Mouse (Mus musculus): ENCODE measurements around the gene Vinac1. TPM values are rescaled to one million over a fixed set of nuclear protein-coding genes. Genes with fewer than 3 reads are reported as not detected.

Gene Vinac1
- total RNA-seq (2021) = under 1 TPM; 0.14 to 0.27 TPM

DNA sequence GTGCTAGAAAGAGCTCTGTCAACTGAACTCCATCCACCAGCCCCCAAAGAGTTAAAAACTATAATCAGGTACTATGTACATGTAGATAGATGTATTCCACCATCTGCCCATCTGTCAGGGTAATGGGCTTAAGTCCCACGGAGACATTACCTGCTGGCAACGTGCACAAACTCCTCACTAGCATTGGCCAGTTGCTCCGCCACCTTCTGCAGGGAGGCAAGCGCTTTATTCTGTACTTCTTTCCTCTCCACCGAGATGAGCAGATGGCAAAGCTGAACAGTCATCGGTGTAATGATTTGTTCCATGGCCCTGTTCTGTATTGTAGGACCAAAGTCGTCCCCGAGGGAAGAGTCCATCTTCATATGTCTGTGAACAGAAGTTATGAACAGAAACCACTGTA, at the start of gene Vinac1:
TSS of gene Vinac1 (minus strand) at position 362 of the 400 bp plus-strand sequence.
- intact Hi-C loops (cut with DNase I) = no loop called here

DNA sequence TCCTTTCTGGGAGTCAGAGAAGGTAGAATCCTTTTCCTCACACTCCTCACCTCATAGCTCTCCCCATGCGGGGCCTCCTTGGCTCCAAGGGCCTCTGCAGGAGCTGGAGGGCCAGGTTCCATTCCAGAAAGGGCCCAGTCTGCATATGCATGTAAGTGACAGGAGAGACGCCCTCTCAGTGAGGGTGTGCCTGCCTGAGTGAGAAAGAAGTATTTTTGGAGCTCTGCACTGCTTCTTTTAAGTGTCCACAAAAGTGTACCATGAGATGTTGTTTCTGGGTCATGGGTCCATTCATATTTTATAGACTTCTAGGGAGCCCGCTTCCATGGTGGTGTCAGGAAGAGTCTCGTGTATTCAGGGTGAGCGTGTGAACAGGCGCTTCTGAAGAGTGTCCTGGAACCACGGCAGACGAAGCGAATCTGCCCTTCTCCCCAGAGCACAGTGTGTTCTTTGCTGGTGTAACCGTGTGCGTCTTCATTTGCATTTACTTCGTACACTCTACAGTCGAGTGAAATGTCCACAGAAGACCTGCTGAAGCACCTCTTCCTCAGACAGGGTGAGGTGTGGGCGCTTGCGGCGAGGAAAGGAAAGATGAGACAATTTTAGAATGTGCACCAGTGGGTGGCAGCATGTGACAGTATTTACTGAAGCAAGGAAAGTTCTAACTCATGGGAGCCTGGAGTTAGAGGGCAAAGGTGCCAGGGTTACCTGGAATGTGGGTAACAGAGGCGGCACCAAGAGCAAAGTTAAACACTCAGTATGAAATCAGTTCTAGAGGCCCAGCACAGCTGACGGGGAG, 46.2 kb upstream of the Vinac1 start:
- intact Hi-C loops (cut with DNase I) = loop anchor here (5.0 kb wide), 1 partner anchor 88 kb away; no protein-coding TSS in a partner anchor
- peak; percentile 45 to 81 for DNase-seq (ENCODE audit: low spot score in 2 of 2)

More for the DNA sequence above, at the start of gene Vinac1:
- DNase-seq (ENCODE audit: low spot score in 2 of 2) = no peak

DNA sequence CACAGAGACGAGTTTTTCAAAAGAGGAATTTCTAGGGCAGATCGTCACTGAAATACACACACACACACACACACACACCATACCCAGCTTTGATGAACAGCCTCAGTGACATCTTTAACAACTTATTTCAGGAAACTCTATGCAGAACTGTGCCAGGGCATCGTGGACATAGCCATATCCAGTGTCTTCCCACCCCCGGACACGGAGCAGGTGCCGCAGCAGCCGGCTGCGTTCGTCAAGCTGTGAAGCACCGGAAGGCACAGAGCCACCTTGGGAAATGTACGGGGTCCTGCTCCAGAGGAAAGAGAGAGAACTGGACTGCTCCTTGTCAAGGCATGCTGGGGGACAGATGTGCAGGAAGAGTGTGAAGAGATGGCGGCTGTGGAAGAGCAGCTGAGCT, 44.8 kb upstream of the Vinac1 start:
- peak; percentile 42 to 76 for DNase-seq (ENCODE audit: low spot score in 2 of 2)
- intact Hi-C loops (cut with DNase I) = loop anchor here (5.0 kb wide), 1 partner anchor 89 kb away; no protein-coding TSS in a partner anchor

DNA sequence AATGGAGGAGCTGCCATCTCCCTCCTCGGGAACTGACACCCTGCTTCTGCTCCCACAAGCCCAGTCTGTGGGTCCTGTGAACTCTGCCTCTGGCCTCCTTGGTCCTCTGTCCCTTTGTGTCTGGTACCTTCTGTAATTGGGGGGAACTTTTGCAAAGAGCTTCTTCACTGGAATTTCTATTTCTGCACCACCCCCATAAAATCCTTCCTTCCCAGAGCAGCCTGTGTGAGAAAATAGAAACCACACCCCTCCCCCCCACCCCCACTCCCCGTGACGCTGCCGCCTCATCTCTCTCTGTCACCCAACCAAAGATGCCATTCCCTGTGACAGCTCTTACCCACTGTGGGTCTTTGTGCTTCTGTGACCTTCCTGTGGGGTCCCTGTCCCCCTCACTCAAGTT, 42.4 kb upstream of the Vinac1 start:
- peak in 1 of 2 experiments; percentile 73 for DNase-seq (ENCODE audit: low spot score in 2 of 2)
- intact Hi-C loops (cut with DNase I) = loop anchor here (2.0 to 5.0 kb wide), 2 partner anchors 20 to 92 kb away; no protein-coding TSS in a partner anchor

DNA sequence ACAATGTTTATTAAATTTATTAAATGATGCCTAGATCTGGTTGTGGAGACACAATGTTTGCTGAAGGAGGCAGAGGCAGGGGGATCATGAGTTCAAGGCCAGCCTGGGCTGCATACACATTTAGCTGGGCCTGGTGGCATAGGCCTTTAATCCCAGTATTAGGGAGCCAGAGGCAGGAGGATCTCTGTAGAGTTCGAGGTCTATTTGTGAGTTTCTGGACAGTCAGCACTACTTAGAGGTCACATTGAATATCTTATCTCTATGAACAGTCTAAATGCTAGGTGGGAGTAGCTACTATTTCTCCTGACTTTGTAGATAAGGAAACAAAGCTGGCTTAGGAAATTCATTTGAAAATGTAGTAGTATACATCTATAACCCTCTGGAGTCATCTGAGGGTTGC, 39.5 kb upstream of the Vinac1 start:
- intact Hi-C loops (cut with DNase I) = no loop called here
- no peak for DNase-seq (ENCODE audit: low spot score in 2 of 2)

DNA sequence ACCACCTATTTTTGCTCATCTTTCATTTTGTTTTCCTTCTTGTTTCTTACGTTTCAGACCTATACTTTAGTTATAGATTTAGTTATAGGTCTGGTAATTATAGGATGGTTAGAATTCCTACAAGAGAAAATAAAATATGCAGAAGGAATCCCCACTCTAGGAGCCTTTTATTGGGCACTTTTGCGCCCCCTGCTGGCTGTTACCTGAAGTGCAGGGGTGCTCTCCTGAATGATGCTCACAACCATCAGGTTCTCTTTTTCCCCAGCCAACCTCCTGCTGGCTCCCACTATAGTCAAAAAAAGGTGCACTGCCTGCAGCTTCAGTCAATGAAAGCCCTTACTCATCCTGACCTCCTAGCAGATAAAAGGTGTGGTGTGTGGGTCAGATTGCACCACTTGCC, 37.0 kb upstream of the Vinac1 start:
- DNase-seq (ENCODE audit: low spot score in 2 of 2) = no peak

DNA sequence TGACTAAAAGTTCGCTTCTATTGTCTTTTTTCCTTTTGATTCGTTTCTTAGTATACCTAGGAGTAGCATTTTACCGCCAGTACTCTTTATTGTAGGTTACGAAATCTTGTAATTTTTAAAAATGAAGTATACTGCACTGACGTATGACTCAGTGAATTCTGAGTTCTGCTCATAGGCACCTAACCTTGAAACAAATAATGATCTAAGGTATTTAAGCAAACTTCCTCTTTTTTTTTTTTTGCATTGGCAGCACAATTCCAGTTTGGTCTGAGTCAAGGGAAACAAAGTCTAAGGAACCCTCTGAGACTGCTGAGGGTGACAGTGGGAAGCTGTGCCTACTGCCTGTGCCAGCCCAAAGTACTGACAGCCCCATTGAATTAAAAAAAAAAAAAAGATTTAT, 35.5 kb upstream of the Vinac1 start:
- DNase-seq (ENCODE audit: low spot score in 2 of 2) = no peak
- intact Hi-C loops (cut with DNase I) = loop anchor here (5.0 kb wide), 1 partner anchor 136 kb away; no protein-coding TSS in a partner anchor

More for the DNA sequence above, 37.0 kb upstream of the Vinac1 start:
- intact Hi-C loops (cut with DNase I) = loop anchor here (5.0 kb wide), 1 partner anchor 138 kb away; no protein-coding TSS in a partner anchor

DNA sequence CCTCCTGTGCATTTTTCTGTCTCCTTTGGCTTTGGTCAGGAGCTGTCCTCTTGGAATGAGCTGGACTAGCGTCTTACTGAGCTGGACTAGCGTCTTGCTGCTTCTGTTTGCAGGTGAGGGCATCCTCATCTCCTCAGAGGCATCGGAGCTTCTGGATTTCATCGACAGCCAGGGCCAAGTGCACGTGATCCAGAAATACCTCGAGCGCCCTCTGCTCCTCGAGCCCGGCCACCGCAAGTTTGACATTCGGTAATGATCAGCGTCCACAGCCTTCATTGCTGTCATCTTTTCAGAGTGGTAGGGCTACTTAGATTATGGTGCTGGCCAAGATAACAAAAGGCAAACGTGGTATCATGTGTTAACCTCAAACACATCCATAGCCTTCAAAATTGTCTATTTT, 33.1 kb upstream of the Vinac1 start:
- intact Hi-C loops (cut with DNase I) = loop anchor here (5.0 kb wide), 1 partner anchor 134 kb away; no protein-coding TSS in a partner anchor
- no peak for DNase-seq (ENCODE audit: low spot score in 2 of 2)

DNA sequence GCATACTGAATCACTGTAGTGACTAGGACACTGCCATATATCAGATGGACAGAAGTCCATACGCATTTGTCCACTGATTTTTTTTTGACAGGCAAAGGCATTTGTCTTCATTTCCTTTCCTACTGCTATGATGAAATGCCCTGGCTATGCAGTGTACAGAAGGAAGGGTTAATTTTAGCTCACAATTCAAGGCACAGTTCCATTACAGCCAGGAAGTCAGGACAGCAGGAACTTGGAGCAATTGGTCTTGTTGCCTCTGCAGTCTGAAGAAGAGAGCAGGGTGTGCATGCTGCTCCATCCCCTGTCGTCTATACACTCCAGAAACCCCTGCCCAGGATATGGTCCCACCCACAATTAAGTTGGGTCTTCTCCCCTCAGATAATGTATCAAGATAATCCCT, 31.2 kb upstream of the Vinac1 start:
- intact Hi-C loops (cut with DNase I) = no loop called here
- no peak for DNase-seq (ENCODE audit: low spot score in 2 of 2)

DNA sequence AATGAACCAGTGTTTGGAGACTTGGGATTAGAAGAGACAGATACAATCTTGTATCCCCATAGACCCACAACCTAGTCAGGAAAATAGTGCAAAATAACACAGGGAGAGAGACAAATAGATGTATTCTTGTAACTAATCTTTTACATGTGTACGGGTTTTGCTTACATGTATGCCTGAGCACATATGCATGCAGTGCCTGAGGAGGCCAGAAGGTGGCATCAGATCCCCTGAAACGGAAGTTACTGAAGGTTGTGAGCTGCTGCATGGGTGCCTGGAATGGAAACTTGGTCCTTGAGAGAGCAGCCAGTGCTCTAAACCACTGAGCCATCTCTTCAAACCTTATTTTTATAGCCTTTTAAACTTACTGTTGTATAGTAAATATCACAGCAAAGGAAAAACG, 30.3 kb upstream of the Vinac1 start:
- intact Hi-C loops (cut with DNase I) = no loop called here

DNA sequence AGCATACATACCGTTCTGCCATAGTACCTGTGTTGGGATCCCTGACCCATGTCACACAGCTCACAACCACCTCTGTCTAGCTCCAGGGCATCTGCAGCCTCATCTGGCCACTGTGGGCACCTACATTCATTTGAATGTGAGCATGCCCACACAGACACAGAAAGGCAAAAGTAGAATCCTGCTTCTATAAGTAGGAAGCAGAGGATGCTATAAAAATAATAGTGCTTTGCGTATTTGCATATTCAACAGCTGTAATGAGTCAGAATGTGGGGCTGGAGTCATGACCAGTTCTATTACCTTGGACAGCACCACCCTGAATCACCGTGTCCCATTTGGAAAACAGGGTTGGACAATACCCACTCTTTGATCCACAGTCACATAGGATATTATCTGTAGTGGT, 22.3 kb upstream of the Vinac1 start:
- intact Hi-C loops (cut with DNase I) = loop anchor here (2.0 kb wide), 1 partner anchor 21 kb away; no protein-coding TSS in a partner anchor
- peak in 1 of 2 experiments; percentile 75 for DNase-seq (ENCODE audit: low spot score in 2 of 2)

More for the DNA sequence above, 30.3 kb upstream of the Vinac1 start:
- no peak for DNase-seq (ENCODE audit: low spot score in 2 of 2)

DNA sequence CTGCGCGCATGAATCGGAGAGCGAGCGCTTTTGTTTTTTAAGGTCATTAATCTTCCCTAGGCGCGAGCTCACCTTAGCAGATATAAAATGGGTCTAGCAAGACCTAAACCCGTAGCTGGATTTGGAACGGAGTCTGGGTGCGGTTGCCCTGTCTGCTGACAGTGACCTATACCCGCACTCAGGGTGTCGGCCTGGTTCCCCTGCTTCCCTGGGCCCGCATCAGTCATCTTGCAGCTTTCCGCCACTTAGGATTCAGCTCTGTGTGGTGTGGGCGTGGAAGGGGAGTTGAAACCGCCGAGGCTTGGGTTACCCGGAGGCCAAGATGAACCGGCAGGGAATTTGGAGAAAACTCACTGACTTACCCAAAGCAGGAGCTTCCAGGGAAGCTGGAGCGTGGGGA, 18.4 kb upstream of the Vinac1 start:
- intact Hi-C loops (cut with DNase I) = loop anchor here (5.0 kb wide), 3 partner anchors 99 to 131 kb away; partner anchors contain the start of genes Gm10762, Slc20a1 and Zc3h6
- peak; percentile 54 to 78 for DNase-seq (ENCODE audit: low spot score in 2 of 2)

DNA sequence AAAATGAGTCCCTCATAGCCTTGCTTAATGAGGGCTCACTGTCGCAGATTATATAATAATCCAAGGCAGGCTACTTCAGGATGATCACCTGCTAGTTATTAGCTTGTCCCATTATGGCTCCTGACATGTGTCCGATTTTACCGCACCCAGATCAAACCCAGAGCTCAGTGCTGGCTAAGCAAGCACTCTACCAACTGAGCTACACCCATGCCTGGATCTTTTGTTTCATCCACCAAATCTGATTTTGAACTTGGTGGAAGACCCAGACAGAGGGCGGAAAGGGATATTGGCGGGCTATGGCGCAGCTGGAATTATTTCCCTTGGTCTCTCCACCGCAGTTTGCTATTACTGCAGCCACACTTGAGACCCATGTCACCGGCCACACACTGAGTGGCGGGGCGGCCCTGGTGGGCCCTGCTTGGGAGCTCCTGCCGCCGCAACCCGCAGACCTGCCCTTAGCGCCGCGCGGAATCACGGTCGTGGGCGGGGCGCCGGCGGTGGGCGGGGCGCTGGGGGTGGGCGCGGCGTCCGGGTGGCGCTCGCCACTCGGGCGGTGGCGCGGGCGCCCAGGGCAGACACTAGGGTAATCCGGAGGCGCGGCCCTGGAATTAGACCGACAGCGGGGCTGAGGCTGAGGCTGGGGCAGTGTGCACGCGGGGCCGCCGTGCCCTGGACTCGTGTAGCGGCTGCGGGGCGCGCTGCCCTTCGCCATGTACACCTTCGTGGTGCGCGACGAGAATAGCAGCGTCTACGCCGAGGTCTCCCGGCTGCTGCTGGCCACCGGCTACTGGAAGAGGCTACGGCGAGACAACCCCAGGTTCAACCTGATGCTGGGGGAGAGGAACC, 17.7 kb upstream of the Vinac1 start, which contains the start of gene Ttl:
TSS of gene Ttl (plus strand) at position 506 of the 846 bp plus-strand sequence.
- intact Hi-C loops (cut with DNase I) = loop anchor here (5.0 kb wide), 3 partner anchors 98 to 132 kb away; partner anchors contain the start of genes Gm10762, Slc20a1 and Zc3h6

DNA sequence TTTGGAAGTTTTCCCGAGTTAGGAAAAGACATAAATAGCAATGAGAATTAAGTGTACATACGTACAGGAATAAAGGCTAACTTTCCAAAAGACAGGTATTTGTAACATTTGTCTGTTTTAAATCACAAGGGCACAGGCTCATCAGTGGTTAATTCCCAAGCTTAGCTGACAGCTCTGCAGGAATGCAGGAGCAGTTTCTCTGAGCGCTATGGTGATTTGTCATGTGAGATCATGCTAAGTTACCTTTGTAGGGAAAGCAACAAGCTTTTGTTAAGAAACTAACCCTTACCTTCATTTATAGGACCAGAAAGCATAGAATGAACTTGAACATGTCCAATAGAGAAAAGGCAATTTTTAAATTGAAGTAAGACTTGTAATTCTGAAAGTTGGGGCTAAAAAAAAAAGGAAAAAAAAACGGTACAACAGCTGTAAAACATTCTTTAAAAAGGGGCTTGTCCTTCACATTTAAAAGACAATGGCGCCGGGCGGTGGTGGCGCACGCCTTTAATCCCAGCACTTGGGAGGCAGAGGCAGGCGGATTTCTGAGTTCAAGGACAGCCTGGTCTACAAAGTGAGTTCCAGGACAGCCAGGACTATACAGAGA, 13.6 kb upstream of the Vinac1 start:
- intact Hi-C loops (cut with DNase I) = no loop called here
- no peak for DNase-seq (ENCODE audit: low spot score in 2 of 2)

More for the DNA sequence above, 17.7 kb upstream of the Vinac1 start, which contains the start of gene Ttl:
- DNase-seq (ENCODE audit: low spot score in 2 of 2) = peak; percentile 73 to 81

DNA sequence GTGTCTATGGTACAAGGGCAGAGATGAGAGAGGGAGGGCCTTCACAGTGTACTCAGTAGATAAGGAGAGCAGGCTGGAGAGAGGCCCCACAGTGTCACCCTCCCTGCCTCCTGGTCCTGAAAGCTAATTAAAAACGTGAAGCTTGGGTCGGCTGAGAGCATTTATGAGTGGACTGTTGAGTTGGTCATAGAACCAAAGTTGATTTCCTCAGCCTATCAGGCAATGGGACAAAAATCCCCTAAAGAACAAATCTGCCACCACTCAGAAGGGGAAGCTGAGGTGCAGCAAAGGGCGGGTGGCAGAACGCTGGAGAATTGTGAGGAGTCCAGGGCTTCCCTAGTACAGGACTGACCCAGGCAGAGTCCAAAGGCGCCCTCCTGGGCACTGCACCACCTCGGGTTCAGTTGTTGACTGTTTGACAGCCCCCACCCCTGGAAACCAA, 10.0 kb upstream of the Vinac1 start:
- intact Hi-C loops (cut with DNase I) = no loop called here
- DNase-seq (ENCODE audit: low spot score in 2 of 2) = no peak

DNA sequence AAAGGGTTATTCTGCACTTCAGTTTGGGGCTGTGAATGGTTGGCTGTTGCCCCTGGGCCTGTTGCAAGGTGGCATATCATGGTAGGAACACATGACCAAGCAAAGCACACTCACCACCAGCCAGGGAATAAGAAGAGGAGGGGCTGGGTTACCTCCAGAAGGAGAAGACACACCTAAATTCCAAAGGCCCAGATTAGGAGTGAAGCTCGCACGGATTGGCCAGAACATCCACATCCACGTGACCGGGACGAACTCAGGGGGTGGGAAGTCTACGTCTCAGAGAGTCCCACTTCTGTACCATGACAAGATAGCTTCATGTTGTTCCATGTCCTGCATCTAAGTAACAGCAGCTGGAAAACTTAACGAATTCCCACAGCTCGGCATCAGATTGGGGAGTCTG, 9.3 kb upstream of the Vinac1 start:
- DNase-seq (ENCODE audit: low spot score in 2 of 2) = no peak
- intact Hi-C loops (cut with DNase I) = no loop called here

DNA sequence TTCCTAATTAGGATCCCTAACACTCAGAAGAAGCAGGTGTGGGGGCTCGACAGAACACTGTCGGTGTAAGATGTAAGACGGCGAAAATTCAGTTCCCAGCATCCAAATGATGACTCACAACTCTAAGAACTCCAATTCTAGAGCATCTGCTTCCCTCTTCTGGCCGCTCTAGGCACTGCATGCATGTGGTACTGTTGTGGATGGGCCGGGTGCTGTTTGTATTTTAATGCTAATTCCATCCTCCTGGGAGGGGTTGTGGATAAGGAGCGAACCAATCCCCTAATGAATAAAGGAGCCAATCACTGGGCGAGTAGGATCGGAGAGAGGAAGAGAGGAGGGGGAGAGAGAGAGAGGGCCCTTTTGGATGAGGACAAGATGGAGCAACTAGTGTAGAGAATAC, 8.6 kb upstream of the Vinac1 start:
- intact Hi-C loops (cut with DNase I) = no loop called here
- DNase-seq (ENCODE audit: low spot score in 2 of 2) = no peak

DNA sequence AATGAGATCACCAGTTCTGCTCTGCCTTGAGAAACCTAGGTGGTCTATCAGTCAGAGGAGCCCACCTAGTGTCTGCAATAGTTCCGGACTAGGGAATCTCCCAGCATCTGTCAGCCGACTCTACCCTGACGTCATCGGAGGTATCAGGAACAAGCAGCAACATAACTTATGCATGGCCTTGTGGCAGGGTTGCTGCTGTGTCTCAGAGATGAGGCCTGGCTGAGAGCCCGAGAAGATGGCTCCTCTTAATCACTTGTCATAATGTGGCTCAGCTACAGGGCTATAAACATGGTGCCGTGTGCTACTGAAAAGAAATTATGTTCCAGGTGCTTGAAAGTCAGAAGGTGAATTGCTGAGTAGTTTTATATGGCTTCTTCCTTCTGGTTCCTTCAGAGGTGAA, 7.8 kb upstream of the Vinac1 start:
- DNase-seq (ENCODE audit: low spot score in 2 of 2) = no peak
- intact Hi-C loops (cut with DNase I) = no loop called here

DNA sequence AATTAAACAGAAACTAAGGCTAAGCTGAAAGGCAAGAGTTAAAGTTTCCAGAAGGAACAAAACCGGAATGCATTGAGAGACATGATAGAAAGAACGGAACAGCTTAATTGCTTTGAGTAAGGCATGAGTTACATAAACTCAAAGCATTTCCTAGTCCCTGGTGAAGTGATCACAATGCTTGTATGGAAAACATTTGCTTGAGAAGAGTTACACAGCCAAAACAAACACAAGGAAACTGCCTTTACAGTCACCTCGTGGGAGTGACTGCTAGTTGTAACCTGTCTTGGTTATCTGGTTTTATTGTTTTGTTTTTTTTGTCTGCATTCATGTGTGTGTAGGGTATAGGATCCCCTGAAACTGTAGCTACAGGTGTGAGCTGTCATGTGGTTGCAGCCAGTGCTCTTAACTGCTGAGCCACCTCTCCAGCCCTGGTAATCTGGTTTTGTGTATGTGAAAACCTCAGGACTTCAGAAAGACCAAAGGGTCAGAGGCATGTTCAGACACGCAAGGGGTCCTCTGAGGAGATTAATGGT, 4.5 kb upstream of the Vinac1 start:
- intact Hi-C loops (cut with DNase I) = no loop called here
- no peak for DNase-seq (ENCODE audit: low spot score in 2 of 2)
